Mouse (Mus musculus): ENCODE data around the gene Slc2a12.

Slc2a12 gene

GRCm38 (mm10) chr10:22644853-22645491 is at the start of gene Slc2a12:
Slc2a12 (plus strand) TSS chr10:22645011.
- peak; percentile 55 for DNase-seq

DNA sequence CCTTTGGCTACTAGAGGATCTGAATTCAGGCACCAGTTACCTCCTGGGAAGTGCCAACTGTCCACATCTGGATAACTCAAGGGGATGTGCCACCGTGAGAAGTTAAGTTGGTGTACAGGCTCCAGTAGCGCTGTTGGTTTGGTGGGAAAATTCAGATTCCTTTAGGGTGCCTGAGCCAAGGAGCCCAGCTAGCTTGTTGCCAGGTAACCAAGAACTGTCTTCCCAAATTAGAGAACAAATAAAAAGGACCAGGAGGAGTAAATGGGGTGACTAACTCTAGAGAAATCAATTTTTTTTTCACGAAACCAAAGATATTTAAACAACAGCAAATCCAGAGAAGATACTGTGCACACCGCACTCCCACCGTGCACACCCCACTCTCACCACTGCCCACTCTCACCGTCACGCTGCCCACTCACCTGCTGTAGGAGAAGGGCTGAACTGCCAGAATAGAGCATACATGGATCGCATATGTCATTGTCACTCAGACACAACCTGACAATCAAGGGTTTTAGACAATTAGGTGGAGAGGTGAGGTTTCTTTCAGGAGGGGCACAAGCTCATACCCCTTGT is 45.8 kb upstream of the Slc2a12 start:
- DNase-seq = no peak

- no peak for DNase-seq
Measured at GRCm38 (mm10) chr10:22601046-22601445, 43.8 kb upstream of the Slc2a12 start.

DNA sequence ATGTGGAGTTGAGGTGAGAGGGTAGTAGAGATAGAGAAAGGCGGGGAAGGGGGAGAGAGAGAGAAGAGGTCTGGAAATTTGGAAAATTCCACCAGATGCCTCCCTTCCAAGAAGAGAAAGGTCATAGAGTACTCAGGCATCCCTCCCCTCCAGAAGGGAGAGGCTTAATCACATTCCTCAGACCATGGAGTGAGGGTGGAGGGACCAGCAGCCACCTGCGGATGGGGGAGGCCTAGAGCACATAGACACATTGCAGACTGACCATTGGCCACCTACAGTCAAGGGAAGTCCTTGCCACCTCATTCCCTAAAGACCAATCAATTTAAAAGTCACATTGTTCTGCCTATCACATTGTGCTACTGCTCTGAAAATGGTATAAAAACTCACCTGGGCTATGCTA is 40.0 kb upstream of the Slc2a12 start:
- DNase-seq = no peak

DNA sequence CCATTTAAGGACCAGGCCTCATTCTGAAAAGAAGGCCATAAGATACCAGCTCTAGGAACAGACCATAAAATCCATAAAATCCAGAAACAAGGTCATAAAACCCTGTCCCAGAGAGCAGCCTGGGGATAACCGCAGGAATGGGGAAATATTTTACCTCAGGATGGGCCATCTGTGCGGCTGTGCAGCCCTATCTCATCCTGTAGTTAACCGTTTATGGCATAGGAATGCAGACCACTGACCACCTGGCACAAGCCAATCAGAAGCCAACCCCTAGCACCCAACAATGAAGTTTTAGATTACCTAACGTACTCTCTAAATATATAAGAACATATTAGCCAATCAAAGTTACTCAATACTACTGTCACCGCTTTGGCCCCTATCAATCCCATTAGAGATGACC is 36.5 kb upstream of the Slc2a12 start:
- DNase-seq = no peak

DNA sequence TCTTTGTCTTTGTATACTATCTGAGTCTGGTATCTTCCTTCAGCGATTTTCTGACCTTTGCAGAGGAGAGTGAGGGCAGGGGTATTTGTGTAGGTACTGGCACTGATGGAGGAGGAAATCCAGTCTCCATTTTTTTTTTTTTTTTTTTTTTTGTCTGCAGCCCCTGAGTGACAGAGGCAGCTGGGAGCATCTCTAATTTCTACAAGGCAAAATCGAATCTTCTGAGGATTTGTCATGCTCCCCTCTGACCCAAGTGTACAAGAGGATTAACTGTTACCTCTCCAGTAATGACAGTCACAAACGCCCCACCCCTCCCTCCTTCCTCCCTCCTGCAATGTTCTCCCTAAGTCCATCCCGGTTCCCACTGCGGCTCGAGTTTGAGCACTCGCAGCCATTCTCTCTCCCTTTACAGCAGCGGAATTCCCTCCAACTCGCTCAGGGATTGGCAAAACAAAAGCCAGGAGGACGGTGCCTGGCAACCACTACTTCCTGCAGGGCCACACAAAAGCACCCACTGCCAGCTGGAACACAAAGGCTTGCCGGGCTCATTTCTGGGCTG is 35.9 kb upstream of the Slc2a12 start:
- peak; percentile 5 for DNase-seq

GRCm38 (mm10) chr10:22613301-22613700 is 31.5 kb upstream of the Slc2a12 start:
- DNase-seq = no peak

GRCm38 (mm10) chr10:22614554-22614953 is 30.3 kb upstream of the Slc2a12 start:
- no peak for DNase-seq

DNA sequence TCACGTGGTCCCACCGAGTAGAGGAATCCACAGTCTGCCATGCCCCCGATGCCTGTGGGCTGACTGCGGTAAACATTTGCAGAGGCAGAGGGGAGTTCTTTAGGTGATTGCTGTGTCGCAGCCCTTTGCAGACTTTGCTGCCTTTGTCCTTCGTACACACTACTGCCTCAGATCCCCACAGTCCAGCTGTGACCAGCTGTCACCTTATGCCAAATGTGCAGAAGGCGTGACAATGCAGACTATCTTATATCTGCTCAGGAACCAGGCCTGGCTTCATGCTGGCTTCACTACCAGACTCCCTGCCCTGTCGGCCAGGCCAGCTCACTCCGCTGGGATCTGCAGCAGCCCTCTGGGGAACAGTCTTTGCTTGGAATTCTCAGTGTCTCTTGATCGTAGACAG is 29.5 kb upstream of the Slc2a12 start:
- no peak for DNase-seq

DNA sequence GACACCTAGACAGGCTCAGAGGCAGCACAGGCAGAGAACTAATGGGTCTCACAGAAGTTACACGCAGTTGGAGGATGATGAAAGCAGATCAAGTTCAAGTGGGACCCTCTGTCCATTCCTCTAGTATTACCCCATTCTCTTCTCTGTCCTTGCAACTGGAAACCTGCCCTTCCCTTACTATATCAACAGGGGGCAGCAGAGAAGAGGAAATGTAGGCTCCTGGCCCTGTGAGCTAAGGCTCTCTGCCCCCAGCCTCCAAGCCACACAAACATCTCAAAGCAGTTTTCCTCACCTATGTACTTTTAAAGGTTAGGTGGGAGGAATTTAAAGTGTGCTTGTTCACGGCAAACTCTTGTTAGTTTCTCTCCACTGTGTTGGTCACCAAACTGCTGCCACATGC is 26.0 kb upstream of the Slc2a12 start:
- peak; percentile 22 for DNase-seq

GRCm38 (mm10) chr10:22628832-22629231 is 16.0 kb upstream of the Slc2a12 start:
- DNase-seq = no peak

GRCm38 (mm10) chr10:22631103-22631502 is 13.7 kb upstream of the Slc2a12 start:
- no peak for DNase-seq

DNA sequence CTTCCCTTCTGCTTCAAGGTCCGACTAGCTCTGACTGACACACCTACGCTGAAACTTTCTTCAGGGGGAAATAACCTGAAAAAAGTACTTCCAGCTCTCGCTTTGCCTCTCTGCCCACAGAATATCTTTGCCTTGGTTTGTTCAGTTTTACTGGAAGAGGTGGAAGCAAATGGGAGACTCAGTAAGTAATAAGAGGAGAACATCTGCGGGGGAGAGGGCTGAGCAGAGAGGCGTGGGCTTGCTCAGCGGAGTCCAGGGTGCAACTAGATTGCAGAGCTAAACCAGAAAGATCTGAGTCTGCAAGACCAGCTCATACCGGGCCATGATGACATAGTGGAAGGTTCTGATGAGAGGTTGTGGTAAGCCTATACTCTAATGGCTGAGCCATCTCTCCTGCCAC is 13.3 kb upstream of the Slc2a12 start:
- no peak for DNase-seq

- no peak for DNase-seq
Measured at GRCm38 (mm10) chr10:22631956-22632355, 12.9 kb upstream of the Slc2a12 start.

GRCm38 (mm10) chr10:22633406-22634306 is 11.2 kb upstream of the Slc2a12 start:
- no peak for DNase-seq

- no peak for DNase-seq
Measured at GRCm38 (mm10) chr10:22637241-22637640, 7.6 kb upstream of the Slc2a12 start.

GRCm38 (mm10) chr10:22644171-22644570 is 640 bp upstream of the Slc2a12 start:
- DNase-seq = no peak

GRCm38 (mm10) chr10:22648702-22649101 is 3.9 kb downstream of the Slc2a12 start:
- DNase-seq = no peak

DNA sequence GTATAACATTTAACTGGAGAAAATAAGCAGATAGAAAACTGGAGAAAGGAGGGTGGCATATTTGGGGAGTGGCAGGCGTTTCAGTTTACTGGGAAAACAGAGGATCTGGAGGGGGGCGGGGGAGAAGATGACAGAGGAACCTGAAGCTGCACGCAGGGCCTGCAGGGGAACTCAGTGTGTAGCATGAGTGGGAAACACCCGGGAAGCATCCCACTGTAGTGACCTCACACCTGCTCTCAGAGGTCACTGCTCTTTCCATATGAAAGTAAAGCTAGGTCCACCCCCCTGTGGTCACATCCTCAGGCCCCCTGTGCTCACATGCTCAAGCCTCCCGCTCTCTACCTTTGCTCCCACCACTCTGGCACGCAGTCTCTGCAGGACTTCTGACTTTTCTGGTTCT is 9.0 kb downstream of the Slc2a12 start:
- no peak for DNase-seq

DNA sequence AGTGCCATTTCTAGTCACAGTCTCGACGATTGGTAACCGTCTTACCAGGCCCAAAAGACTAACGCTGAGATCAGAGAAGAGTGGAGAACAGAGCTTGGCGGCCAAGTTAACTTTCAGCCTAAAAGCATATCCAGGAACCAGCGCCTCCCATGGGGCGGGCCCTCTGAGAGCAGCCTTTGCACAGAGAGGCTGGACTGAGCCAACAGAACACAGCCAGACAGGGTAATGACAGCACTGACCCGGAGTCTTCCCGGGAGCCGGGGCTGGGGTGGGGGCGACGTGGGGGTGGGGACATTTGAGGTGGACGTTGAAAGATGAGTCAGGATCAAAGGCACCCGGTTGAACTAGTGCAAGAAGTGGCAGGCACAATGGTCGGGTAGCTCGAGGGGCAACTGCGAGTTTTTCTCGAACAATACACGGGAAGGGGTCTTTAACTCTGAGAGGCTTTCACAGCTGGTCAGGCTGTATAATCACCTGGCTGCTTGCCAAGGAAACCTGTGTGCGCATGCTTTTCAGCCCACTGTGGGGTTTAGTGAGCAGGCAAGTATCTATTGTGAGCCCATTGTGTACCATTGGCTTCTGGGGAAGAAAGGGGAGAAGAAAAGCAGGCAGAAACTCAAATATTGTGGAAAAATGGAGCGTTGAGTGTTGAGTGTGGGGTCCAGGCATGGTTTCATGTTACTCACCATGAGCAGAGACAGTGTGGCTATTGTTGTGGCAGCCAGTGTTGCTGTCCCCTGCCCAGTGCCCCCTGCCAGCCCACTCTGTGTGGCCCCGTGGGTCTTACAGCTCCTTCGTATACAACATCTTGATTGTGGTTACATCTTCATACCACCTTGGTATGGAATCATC is 13.9 kb downstream of the Slc2a12 start:
- DNase-seq = no peak

DNA sequence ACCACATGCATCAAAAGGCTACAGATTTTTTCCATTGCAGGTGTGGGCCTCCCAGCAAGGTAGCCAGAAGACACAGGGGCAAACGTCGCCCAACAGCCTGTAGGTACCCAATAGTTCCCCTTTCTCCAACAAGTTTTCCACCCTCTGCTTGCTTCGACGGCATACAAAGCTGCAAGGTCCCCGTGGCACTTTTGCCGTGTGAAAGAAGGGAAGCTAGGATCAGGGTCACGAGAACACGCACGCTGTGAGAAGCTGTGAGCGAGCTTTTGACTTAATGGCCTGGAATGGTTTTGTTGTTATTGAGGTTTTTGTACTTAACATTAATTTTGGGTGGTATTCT is 14.5 kb downstream of the Slc2a12 start:
- no peak for DNase-seq

DNA sequence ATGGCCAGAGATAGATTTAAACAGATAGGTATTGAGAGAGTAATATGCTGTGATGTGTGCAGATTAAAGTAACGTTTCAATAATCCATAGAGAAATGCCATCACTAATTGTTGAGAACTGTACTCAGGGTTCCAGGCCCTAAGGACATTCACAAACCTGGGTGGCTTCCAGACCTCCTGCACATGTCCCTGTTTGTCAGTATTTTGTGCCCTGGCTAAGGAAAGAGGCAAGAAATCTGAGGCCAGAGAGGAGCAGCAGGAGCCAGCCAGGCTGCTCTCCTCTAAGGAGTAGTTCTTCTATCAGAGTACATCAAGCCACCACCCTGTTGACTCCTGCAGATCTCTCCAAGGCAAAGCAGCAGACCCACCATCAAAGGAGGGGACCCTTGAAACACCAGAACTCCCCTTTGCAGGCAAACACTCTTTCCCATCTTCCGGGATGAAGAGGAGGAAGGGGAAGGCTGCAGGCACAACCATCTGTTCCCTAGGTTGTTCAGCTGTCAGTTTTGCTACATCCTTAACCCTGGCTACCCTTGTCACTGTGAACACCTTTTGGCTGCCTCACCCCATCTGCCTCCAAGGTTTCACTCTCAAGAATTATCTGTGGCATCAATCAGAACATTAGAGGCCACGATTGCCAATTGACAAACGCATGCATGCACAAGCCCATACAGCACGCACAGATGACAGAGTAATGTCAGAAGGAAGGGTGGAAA is 15.6 kb downstream of the Slc2a12 start:
- DNase-seq = peak; percentile 69
